Mouse (Mus musculus): Measurements from ENCODE around the gene Arl10. TPM values are rescaled to one million over a fixed set of nuclear protein-coding genes. Genes with fewer than 3 reads are reported as not detected.

The Arl10 gene
- polyA plus RNA-seq, 1 experiment = 30.8 TPM

DNA sequence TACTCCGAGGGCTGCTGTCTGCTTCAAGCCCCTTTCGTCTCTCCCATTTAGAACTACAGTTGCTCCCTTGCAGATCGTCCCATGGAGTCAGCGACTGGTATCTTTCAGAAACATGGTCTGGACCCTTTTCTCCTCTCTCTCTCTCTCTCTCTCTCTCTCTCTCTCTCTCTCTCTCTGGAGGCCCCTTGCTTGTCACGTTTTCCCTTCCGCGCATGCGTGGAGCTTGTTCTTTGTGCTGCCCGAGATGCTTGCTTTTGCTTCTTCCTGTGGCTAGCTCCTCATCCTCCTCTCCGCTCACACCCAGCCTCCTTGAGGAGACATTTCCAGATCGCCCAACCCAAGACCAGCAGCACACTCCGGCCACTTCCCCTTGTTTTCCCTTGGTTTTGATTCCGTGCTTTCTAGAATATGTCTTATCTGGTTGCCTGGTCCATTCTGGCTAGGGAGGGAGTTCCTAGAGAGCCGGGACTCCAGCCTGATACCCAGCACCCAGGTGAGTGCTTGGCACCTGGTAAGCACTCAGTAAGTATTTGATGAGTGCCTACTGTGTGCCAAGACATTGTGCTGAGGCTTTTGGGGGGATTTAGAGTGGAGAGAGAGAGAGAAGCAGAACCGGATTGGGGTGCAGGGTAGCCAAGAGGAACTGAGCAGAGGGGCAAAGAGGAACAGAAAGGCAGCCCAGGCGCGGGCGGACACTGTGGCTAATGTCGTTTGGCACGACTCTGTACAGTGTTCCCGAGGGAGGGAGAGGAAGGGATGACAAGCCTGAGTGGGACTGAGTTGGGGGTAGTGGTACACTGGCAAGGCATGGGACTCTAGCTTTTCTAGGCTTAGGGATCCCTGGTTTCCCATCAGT lies 3.1 kb downstream of the Arl10 start:
- WGBS = 76% methylated on average over 21 of the region's 21 CpGs
- no peak for DNase-seq
- Histone ChIP-seq H3K4me1 (ENCODE audit: control insufficient read depth, insufficient read depth, low read length) (peaks cover 12% of the 10 kb centered on the region), H3K4me3 (replicated peaks; ENCODE audit: extremely low read depth, low read depth, low read length) (no peak overlapping the region)
- TF ChIP-seq CTCF (IDR thresholded peaks at IDR 0.05; ENCODE audit: insufficient read depth, low read length) (no peak), POLR2A (IDR thresholded peaks at IDR 0.05; ENCODE audit: borderline replicate concordance, extremely low read depth, low read depth, low read length) (no peak)

DNA sequence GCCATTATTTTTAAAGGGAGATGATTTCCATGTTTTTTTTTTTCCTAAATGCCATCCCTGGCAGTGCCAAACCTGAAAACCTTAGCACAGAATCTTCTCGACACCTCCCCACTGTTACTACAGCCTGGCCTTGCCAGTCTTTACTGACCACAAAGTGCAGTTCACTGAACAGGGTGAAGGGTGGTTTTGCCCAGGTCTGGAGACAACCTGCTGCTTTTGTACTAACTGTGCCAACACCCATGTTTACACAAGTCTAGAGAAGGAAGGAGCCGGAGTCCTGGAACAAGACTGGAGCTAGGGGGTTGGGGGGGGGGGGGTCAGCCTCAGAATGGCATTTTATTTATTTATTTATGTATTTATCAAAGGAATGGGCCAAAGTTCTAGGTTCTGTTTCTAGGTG lies 6.6 kb downstream of the Arl10 start:
- DNase-seq = no peak
- Histone ChIP-seq H3K4me3 (replicated peaks; ENCODE audit: extremely low read depth, low read depth, low read length) (no peak overlapping the region), H3K4me1 (ENCODE audit: control insufficient read depth, insufficient read depth, low read length) (peaks cover 9% of the 10 kb centered on the region)
- no peak for TF ChIP-seq CTCF (IDR thresholded peaks at IDR 0.05; ENCODE audit: insufficient read depth, low read length)
- TF ChIP-seq POLR2A (IDR thresholded peaks at IDR 0.05; ENCODE audit: borderline replicate concordance, extremely low read depth, low read depth, low read length) = no peak
- WGBS = 40% methylated on average over 2 of the region's 2 CpGs

DNA sequence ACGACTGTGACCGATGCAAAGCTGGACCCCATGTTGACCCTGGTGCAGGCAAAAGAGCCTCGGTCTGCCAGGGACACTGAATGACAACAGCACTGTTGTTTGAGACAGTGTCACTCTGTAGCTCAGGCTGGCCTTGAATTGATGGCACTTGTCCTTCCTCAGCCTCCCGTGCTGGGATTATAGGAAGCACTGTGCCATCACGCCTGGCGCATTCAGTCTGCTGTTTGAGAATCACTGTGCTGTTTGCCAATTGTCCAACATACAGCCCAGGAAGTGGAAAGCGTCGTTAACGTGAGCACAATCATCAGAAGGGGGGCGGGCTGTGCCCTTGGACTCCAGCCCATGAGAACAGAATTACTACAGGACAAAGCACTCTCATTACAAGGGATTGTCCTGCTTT lies 7.3 kb downstream of the Arl10 start:
- 42% methylated on average over 10 of the region's 10 CpGs for WGBS

DNA sequence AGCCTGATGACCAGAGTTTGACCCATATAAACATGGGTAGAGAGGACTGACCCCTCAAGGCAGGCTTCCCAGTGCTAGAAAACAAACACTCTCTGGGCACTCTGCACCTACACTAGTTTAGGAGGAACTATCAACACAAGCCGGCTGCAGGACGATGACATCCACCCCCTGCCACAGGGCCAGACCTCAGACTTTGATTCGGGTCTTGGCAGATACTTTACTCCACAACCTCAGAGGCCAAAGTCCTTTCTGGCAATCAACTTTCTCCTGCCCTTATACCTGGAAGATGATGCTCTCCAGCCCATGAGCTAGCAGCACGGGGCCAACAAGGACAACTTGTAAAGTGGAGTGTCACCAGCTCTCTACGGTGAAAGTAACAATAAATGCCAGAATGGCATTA lies 8.0 kb downstream of the Arl10 start:
- 76% methylated on average over 5 of the region's 5 CpGs for WGBS
- DNase-seq = no peak
- Histone ChIP-seq H3K4me1 (ENCODE audit: control insufficient read depth, insufficient read depth, low read length) (peaks cover 9% of the 10 kb centered on the region), H3K4me3 (replicated peaks; ENCODE audit: extremely low read depth, low read depth, low read length) (no peak overlapping the region)
- TF ChIP-seq POLR2A (IDR thresholded peaks at IDR 0.05; ENCODE audit: borderline replicate concordance, extremely low read depth, low read depth, low read length) (no peak), CTCF (IDR thresholded peaks at IDR 0.05; ENCODE audit: insufficient read depth, low read length) (no peak)

More for the DNA sequence above, 7.3 kb downstream of the Arl10 start:
- Histone ChIP-seq H3K4me3 (replicated peaks; ENCODE audit: extremely low read depth, low read depth, low read length) (no peak overlapping the region), H3K4me1 (ENCODE audit: control insufficient read depth, insufficient read depth, low read length) (peaks cover 9% of the 10 kb centered on the region)
- DNase-seq = no peak
- TF ChIP-seq CTCF (IDR thresholded peaks at IDR 0.05; ENCODE audit: insufficient read depth, low read length) = no peak
- no peak for TF ChIP-seq POLR2A (IDR thresholded peaks at IDR 0.05; ENCODE audit: borderline replicate concordance, extremely low read depth, low read depth, low read length)

DNA sequence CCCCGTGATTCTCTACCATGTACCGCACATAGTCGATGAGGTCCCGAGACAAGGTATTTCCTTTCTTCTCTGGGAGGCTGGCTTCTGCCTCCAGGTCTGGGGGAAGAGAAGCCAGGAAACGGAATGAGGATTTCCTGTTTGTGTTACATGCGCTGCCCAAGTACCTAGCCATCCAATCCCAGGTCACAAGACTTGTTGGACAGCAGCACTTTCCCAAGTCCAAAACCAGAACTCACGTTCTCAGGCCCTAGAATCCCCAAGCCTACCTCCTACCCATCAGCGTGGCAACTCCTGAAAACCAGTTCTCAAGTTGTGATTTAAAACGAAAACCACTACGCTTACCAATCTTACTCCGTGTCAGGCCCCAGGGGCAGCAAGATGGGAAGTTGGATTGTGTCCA lies 11.0 kb downstream of the Arl10 start:
- no peak overlapping the region for H3K4me3 ChIP-seq (replicated peaks; ENCODE audit: extremely low read depth, low read depth, low read length)
- 62% methylated on average over 11 of the region's 11 CpGs for WGBS
- H3K4me1 ChIP-seq (ENCODE audit: control insufficient read depth, insufficient read depth, low read length) = peaks cover 8% of the 10 kb centered on the region
- TF ChIP-seq CTCF (IDR thresholded peaks at IDR 0.05; ENCODE audit: insufficient read depth, low read length) (no peak), POLR2A (IDR thresholded peaks at IDR 0.05; ENCODE audit: borderline replicate concordance, extremely low read depth, low read depth, low read length) (no peak)
- no peak for DNase-seq

DNA sequence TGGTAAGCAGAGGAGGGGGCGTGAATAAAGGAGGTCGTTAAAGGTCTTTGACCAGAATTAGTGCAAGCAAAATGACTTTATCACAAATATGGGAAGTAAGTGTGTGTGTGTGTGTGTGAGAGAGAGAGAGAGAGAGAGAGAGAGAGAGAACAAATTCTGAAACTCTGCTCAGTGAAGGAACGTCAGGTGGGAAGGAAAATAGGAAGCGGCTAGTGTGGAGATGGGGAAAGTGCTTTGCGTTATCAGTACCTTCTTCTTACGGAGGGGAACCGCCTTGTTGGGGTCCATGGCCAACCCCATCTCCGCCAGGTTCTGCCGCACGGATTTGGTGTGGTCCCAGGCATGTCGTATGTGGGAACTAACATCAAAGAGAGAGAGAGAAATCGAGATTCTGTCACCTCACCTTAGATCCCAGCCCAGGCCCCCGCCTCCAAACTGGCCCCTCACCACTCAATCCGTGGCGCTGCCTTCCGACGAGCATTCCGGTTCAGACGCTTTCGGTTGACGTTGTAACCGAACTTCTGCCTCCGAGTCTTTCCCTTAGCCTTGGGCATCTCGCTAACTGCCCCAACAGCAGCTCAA lies 14.7 kb downstream of the Arl10 start:
- DNase-seq = no peak
- Histone ChIP-seq H3K4me1 (ENCODE audit: control insufficient read depth, insufficient read depth, low read length) (no peaks in the 10 kb centered on the region; the same call in 1 of the 2 replicates), H3K4me3 (replicated peaks; ENCODE audit: extremely low read depth, low read depth, low read length) (peak overlapping the region; percentile 89)
- WGBS = under 1% methylated on average over 24 of the region's 24 CpGs
- TF ChIP-seq CTCF (IDR thresholded peaks at IDR 0.05; ENCODE audit: insufficient read depth, low read length) = no peak
- no peak for TF ChIP-seq POLR2A (IDR thresholded peaks at IDR 0.05; ENCODE audit: borderline replicate concordance, extremely low read depth, low read depth, low read length)

DNA sequence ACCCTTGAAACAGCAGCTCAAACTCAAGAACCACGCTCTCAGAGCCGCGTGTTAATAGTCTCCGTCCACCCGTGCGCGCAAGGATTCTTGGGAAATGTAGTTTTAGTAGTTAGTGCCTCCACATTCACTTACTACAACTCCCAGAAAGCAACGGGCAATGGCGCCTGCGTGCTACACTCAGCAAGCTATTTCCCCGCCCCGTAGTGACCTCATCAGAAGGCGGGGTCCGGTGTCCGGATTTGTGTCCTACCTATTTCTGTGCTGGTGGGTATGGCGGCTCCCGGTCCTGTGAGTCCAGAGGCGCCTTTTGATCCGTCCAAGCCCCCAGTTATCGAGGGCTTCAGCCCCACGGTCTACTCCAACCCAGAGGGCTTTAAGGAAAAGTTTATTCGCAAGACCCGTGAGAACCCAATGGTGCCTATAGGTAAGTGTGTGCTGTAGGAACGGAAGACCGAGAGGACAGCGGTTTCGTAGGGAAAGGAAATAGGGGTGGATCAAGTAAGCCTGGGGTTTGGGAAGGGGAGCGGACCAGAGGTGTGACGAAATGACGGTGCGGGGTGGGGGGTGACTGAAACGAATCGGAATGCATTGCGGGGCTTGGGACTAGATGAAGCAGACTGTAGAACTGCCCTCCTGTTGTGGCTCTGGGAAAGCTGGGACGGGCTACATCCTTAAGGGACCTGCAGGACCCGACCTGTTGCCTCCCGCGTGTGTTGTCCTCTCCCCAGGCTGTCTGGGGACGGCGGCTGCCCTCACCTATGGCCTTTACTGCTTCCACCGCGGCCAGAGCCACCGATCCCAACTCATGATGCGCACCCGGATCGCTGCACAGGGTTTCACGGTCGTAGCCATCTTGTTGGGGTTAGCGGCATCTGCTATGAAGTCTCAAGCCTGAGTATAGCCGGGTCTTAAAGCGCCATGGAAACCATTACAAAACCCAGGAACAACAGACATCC lies 15.5 kb downstream of the Arl10 start, which contains the start of the genes Nop16 and Higd2a:
TSS of gene Nop16 (minus strand) at position 95 of the 956 bp plus-strand sequence.
TSS of gene Higd2a (plus strand) at position 212 of the 956 bp plus-strand sequence.
- Histone ChIP-seq H3K4me3 (replicated peaks; ENCODE audit: extremely low read depth, low read depth, low read length) (peak within 1 kb of the TSS; percentile 89), H3K4me1 (ENCODE audit: control insufficient read depth, insufficient read depth, low read length) (no peaks in the 10 kb centered on the region; the same call in 1 of the 2 replicates)
- peak; percentile 96 for DNase-seq
- WGBS = under 1% methylated on average over 51 of the region's 51 CpGs
- no peak for TF ChIP-seq CTCF (IDR thresholded peaks at IDR 0.05; ENCODE audit: insufficient read depth, low read length)
- TF ChIP-seq POLR2A (IDR thresholded peaks at IDR 0.05; ENCODE audit: borderline replicate concordance, extremely low read depth, low read depth, low read length) = peak; percentile 42; the same call in 1 of the 2 replicates

DNA sequence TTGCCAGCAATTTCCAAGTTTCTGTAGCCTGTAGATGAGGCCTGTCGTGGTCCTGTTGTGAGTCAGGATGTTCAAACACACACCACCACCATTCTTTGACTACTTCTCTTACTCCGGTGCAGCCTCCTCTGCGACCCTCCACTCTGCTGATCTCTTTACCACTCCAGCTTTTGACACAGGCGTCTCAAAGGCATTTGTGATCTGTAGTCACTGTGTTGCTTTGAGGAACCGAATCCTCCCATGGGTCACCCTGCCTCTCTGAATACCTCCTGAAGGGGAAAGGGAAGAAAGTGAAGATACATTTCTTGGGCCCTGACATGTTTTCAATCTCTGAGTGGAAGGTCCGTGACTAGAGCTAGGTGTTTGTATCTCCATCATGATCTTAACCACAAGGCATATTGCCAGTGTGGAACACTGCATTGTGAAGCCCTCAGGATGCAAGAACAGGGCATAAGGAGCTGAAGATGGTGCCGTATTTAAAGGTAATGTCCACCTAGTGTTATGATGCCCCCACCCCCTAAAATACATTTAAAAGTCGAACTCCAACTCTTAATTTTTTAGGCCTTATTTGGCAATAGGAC lies 17.1 kb downstream of the Arl10 start:
- no peak overlapping the region for H3K4me3 ChIP-seq (replicated peaks; ENCODE audit: extremely low read depth, low read depth, low read length)
- 85% methylated on average over 8 of the region's 8 CpGs for WGBS
- DNase-seq = no peak
- no peak for TF ChIP-seq CTCF (IDR thresholded peaks at IDR 0.05; ENCODE audit: insufficient read depth, low read length)
- no peak for TF ChIP-seq POLR2A (IDR thresholded peaks at IDR 0.05; ENCODE audit: borderline replicate concordance, extremely low read depth, low read depth, low read length)
- H3K4me1 ChIP-seq (ENCODE audit: control insufficient read depth, insufficient read depth, low read length) = no peaks in the 10 kb centered on the region; the same call in 1 of the 2 replicates
